Mouse (Mus musculus) gastrocnemius, postnatal 4 days (tissue): ENCODE results near the gene Myl12a. TPM values are rescaled to one million over a fixed set of nuclear protein-coding genes. Genes with fewer than 3 reads are reported as not detected.

ENCODE experiments used
- DNase-seq, 2 experiments: peaks; one replicate each; pipeline ENCODE4 v3.0.0; 2021 to 2022; ENCODE audit warnings: low spot score in 2 of 2, mixed read lengths in 2 of 2
- long read RNA-seq, 2 experiments: library from polyadenylated mRNA; stranded (forward); transcript quantifications; one replicate each; pipeline ENCODE4 v2.0.0; 2021
- total RNA-seq, 2 experiments: library from RNA; stranded (reverse); gene quantifications; 2 replicates each; pipeline ENCODE4 v1.2.3; 2021

Myl12a gene
- total RNA-seq: 100 to 1,000 TPM; 712 to 757 TPM
- long read RNA-seq, experiment 1, transcript Myl12a-201 (4 exons, 980 nt): minor isoform, 52 of 720 reads
- long read RNA-seq, experiment 1, transcript Myl12a-206 (4 exons, 1,937 nt): major isoform, 627 of 720 reads
- long read RNA-seq, experiment 1, partial matches to known transcripts: 38 of 720 reads
- long read RNA-seq, experiment 1, other reads (novel, unspliced or antisense): 1 of 720 reads
- long read RNA-seq, experiment 2, transcript Myl12a-206 (4 exons, 1,937 nt): major isoform, 567 of 660 reads
- long read RNA-seq, experiment 2, transcript Myl12a-201 (4 exons, 980 nt): minor isoform, 55 of 660 reads
- long read RNA-seq, experiment 2, partial matches to known transcripts: 30 of 660 reads
- long read RNA-seq, experiment 2, other reads (novel, unspliced or antisense): 2 of 660 reads

DNA sequence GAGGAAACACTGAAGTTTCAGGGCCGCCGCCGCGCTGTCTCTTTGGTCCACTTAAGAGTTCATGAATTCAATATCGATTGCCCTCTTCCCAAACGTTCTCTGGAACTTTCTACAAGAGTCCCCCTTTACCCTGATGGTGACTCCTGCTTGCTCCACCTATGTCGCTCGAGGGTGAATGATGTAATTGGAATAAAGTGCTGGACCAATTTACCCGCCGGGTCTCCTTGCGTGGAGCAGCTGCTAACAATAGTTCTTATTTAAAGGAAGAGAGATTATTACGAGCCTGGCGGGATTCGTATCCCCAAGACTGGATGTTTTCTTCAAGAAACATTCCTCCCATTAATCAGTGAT is at the start of gene Myl12a:
Myl12a (minus strand) TSS at position 135 of the 351 bp plus-strand sequence.
- DNase-seq: no peak

DNA sequence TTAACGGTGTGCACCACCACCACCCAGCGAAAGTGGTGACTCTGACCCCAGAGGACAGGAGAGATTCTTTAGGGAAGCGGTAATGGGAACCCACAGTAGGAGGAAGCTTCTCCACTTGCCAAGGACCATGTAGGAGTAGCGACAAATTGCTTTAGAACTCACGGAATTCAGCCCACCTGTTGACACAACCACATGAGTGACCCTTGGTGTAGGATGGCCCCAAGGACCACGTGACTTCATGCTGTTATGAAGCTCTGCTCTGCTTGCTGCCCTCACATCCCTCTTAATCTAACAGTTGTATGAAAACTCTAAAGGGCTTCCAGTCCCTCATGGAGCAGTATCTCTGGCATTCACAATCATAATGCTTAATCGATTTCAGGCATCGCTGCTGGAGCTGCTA is 46.6 kb upstream of the Myl12a start:
- DNase-seq: no peak

DNA sequence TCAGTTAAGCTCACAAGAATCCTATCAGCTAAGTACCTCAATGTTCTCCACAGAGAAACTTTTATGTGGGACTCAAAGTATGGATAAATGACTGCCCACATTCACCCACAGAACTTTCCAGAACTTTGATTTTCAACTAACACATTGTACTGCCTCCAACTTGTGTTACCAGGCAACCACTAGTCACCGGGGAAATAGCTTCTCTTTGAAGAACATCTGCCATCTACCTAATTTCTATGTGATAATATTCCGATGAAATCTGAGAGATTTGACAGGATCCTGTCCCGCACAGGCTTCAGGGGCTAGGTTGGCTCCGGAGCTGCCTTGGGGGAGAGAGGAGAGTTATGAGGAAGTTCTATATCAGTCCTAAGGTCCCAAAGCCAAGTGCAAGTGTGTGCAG is 44.2 kb upstream of the Myl12a start:
- DNase-seq: no peak

DNA sequence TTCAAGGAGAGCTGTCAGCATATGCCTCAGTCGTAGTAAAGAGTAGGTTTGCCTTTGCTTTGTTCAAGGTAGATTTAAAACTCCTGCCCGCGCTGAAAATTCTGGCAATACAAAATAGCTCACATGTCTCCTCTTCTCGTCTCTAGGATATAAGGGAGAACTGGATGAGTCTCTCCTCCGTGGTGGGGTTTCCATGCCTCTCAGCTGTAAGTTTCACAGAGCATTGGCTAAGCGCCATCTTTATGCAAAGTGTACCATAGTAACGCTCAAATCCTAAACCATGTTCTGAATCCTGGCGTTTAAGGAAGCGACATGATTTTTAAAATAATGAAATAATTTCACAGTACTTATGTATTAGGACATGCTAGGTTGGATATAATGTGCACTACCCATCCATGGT is 42.9 kb upstream of the Myl12a start:
- no peak for DNase-seq

DNA sequence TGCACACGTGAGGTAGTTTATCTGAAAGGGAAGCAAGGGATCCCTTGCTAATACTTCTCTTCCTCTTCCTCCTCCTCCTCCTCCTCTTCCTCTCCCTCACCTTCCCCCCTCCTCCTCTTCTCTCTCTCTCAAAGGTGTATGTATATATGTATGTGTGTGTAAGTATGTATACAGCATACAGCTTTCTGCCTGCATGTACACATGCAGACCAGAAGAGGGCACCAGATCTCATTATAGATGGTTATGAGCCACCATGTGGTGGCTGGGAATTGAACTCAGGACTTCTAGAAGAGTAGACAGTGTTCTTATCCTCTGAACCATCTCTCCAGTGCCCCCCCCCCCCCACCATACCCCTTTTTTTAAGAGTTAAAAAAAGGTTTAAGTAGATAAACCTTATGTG is 40.0 kb upstream of the Myl12a start:
- DNase-seq: no peak

DNA sequence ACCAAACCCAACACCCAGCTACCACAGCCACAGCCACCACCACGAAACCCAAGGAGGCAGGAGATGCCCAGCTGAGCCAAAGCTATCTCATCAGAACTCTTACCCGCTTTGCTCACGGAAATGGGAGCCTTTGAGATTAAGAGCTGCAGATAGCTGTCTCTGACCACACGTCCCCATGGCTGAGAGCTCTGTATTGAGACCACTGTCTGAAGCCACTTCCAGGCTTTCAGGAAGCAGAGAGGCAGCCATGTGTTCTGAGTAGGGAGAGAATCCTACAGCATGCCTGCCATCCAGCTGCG is 37.9 kb upstream of the Myl12a start:
- no peak for DNase-seq

DNA sequence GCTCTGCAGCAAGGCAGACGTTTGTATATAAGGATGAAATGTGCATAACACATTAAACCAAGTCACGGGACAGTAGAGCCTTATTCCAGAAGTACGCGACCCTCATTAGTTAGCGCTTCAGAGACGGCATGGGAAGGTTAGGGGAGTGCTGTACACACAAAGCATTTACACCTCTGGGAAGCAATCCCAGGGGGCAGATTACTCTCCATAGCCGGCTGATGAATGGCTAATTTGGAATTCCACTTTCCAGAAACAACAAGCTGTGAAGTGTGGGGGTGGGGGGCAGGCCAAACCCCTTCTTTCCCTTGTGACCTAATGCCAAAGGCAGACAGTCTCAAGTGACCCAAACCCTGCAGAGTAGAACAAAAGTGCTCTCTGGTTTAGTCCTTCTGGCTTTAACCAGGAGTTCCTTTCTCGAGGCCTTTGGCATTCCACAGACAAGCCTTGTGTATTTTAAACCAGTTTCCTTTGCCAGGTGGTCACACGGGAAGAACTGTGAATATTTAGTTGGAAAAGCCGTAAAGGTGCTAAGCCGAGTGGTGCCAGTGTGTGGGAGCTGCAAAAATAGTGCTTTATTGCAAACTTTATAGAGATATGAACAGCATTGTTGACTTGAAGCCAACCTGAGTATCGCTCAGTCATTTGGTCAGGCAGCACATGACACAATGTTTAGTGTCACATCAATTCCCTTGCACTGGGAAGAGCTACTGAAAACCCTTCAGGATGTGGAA is 37.3 kb upstream of the Myl12a start:
- DNase-seq: peak in 1 of 2 experiments; percentile 30

DNA sequence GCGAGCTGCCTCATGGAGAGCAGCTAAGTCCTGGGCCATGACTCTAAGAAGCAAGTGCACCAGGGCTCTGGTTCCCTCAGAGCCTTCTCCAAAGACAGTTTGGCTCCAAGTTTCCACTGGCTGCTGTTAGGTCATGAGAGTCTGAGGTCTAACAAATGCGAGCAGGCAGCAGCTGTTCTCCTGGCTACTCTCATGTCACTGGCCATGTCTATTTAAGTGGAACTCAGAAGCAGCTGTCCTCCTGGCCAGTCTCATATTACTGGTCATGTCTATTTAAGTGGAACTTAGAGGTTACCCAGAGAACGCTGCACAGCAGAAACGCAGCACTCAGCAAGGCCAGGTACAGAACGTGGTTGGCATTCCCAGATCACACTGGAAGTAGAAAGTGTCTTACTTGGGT is 36.1 kb upstream of the Myl12a start:
- DNase-seq: peak in 1 of 2 experiments; percentile 53

DNA sequence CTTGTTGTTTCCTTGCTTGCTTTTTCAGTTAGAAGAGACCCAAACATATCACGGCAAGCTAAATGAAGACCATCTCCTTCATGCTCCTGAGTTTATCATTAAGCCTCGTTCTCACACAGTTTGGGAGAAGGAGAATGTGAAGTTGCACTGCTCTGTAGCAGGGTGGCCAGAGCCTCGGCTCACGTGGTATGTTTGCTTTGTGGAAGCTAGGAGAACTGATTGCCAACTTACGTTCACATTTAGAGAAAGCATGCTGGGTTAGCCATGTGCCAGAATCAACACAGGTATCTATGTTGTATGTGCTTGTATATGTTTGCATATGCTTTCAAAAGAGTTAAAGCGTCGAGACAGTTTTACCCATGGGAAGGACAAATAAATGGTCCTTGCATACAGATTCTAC is 34.5 kb upstream of the Myl12a start:
- no peak for DNase-seq

DNA sequence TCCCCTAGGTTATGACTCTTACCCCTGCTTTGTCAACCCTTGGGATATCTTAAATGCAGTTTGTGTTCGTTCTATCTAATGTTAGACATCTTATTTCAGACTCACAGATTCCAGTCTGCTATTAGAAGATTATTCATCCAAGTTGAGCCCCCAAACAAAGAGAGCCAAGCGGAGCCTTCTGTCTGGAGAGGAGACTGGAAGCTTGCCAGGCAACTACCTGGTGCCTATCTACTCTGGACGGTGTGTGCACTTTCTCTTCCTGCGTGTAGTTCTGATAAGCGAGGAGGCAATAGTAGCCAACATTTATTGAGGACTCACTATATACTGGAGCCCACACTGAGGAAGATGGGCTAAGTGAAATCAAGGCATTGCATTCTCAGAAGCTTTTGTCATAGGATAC is 31.8 kb upstream of the Myl12a start:
- DNase-seq: peak in 1 of 2 experiments; percentile 8

DNA sequence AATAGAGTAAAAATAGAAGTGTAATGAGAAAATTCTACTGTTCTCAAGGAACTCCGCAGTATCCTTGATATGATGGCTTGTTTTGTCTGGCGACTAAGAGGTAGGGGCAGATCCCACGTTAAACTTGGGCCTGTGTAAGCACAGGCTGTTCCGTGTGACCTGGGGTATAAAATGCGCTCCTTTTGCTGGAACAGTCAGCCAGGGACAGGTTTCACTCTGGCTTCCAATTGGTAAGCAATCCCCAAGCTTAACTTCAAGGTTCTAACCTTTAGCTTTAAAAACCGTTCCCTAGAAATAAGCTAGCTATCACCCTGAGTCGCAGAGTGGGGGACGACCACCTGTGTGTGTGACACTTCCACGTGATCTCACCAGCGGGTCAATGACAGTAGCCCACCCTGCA is 30.0 kb upstream of the Myl12a start:
- no peak for DNase-seq

DNA sequence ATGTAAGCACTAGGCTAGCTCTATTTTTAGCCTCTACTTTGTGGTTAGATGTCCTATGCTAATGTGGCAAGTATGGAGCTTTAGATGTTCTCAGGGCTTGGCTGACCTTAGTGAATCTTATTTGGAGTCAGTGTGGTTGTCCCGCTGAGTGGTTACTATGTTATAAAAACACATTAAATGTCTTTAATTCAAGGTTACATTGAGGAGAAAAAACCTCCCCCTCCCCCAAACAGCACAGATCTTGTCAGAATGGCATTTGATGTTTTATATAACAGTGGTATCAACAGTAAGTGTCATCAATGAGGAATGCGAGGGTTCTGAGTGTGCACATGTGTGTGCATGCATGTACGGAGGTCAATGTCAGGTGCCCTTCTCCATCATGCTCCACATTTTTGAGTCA is 24.5 kb upstream of the Myl12a start:
- DNase-seq: no peak

DNA sequence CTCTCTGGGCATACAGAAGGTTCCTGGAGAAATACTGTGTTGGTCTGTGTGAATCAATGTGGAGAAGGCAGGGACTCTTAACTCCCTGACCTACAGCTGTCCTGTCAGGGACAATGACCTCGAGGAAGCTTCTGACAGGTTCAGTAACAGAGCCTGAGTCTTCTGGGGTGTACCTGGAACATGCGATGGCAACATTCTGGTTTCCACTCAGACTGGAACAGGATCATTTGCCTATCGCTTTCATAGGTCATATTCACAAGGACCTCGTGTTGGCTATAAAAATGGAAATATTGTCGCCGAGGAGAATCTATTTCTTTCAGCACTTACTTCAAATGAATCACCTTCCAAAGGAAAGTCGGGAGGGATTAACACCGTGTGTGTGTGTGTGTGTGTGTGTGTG is 23.2 kb upstream of the Myl12a start:
- no peak for DNase-seq

DNA sequence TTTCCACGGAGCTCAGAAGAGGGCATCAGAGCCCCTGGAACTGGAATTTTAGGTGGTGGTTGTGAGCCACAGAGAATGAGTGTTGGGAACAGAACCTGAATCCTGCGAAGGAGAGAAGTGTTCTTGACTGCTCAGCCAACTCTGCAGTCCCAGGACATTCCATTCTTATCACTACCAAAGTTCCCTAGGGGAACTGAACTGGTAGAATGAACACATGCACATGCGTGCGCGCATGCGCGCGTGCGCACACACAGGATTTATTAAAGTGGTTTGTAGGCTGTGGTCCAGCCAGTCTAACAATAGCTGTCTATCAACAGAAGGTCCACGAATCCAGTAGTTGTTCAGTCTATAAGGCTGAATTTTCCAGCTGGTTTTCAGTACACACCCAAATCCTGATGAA is 21.4 kb upstream of the Myl12a start:
- DNase-seq: no peak

DNA sequence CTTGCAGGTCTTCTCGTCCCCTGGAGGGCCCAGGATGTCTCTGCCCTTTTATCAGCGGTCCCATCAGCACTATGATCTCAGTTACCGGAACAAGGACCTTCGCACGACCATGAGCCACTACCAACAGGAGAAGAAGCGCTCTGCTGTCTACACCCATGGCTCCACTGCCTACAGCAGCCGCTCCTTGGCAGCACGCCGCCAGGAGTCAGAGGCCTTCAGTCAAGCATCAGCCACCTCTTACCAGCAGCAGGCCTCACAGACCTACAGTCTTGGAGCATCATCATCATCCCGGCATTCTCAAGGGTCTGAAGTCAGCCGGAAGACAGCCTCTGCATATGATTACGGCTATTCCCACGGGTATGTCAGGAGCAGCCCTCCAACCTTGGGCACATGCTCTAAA is 20.2 kb upstream of the Myl12a start:
- DNase-seq: no peak

DNA sequence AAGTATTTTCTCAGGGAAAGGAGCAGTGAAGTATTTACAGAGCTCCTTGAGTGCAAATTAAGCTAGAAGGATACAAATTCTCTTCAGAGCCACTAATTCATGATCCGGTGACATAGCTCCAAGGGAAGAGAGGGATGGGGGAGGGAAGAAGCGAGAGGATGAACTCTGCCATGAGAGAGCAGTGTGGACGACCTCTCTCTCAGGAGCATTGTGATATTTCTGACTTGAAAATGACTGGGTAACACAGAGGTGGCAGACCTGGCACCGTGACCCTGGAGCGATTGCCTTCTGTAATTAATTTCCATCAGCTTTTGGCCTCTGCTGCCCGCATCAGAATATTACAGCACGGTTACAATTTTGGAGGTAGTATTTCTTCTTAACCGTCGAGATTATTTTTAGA is 17.2 kb upstream of the Myl12a start:
- DNase-seq: no peak

DNA sequence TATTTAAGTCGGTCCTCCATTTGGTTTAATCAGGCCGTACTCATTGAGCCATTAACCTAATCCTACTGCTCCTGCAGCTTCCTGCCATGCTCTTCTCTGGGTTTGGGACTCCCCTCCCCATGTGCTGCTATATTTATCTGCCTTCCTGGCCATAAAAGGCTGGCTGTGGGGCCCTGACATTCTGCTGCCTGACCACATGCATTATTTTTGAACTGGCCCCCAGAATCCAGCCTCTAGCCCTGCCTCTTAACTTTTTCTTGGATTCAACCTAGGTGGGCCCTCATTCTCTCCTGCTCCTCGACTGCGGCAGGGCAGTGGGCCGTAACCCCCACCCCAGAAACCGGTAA is 16.6 kb upstream of the Myl12a start:
- DNase-seq: no peak

DNA sequence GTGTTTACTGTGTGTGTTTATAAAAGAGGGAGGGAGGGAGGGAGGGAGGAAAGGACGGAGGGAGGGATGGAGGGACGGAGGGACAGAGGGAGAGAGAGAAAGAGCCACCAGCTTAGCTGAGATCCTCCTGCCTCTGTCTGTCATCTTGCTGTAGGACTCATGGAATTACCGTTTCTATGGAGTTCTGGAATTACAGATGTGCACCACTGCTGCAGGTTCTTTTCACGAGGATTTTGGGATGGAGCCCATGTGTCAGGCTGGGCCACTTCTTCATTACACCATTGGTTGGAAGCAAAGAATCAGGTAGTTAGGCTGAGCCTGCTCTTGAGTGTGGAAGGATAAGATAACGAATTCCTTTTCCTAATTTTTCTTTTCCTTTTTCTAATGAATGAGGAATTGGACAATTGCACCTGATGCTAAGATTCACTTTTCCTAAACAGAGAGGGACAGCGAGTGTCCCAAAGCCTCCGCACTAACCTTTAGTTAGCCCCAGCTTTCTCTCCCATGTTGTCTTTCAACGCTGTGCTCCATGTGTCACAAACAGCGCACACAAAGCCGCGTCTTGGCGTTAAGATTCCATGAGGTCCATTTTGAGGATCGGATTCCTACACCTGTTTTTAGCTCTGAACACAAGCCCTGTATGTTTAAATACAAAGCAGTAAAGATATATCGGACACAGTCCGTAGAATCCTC is 16.1 kb upstream of the Myl12a start:
- no peak for DNase-seq

DNA sequence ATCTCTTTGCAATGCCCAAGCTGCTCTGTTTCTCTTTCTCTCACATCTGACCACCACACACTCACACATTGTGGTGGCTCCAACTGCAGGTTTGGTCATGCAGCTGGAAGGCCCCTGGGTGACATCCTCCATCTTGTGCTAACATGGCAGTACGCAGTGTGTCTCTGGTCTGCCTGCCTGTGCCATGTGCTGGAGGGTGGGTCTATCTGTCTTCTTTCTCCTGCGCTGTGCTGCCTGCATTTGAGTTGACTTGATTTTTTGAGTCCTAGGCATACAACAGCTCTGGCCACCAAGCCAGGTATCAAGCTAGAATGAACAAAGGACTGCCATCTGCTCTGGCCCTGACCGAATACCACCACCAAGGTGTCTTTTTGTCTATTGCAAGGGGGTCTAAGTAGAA is 15.5 kb upstream of the Myl12a start:
- no peak for DNase-seq

DNA sequence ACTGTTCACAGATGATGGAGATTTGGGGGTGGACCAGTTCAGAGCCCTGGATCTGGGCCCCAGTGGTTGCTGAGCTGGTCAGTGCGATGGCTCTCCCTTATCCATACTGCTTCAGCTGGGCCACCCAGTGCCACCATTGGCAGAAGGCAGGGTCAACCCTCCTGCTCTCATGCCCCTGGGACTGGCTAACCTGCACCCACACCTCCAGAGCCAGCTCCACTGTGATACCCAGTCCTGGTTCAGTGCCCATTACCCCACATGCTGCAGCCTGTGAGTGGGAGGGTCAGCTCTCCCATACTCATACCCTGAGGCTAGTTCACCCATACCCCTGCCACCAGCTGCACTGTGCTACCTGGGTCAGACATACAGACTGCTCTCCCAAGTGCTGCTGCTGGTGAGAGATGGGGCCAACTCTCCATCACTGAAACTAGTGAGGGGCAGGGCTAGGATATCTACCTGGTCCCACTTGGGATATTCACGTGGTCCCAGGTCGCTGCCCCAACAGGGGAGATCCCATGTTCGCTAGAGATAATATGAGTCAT is 14.8 kb upstream of the Myl12a start:
- no peak for DNase-seq

DNA sequence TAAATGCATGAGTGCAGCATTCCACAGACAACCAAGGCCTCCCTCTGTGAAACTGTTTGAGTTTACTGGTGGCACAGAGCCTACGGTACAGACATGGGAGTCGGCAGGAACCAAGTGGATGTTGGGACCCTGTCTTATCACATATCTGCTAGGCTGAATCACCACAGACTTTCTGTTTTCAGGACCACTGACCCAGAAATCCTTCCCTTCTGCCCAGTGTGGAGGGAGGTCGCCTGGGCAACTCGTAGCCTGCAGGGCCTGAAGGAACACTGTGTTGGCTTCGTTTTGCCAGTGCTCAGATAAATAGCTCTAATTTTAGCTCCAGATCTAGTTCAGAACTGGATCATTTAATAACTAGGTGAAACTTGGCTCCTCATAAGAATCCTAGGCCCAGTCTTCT is 12.2 kb upstream of the Myl12a start:
- DNase-seq: no peak

DNA sequence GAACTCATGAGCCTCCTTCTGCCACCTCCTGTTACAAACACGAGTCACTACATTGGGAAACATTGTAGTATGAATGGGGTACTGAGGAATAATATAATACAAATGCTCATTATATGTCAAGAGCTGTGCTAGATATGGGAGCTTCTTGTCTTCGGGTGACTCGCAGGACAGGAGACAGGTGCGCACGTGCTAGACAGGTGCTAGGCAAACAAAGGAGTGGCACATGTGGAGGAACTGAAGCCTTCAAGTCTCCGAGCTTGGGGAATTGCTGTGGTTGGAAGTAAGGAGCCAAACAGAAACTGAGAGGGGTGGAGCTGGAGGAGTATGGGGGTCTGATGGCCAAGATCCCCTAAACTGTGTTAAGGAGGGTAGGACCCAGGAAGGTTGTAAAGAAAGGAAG is 10.4 kb upstream of the Myl12a start:
- no peak for DNase-seq
